Mouse (Mus musculus) retina, embryonic 14.5 days (tissue): ENCODE measurements around the gene Vmn1r183.
"Not testable (repeated sequence)": the region's sequence is repeated elsewhere in the genome, so short reads cannot be mapped to it uniquely, and the experiment has no call there.

Source experiments
- DNase-seq: peaks from one replicate; pipeline ENCODE4 v3.0.0-alpha.2; 2015; ENCODE audit warnings: low spot score

The Vmn1r183 gene

GRCm38 (mm10) chr7:24052660-24053304 is at the start of gene Vmn1r183:
TSS of gene Vmn1r183 (plus strand) at chr7:24053254.
- DNase-seq, result no peak

GRCm38 (mm10) chr7:24074424-24074823 is 21.4 kb downstream of the Vmn1r183 start:
- not testable (repeated sequence) for DNase-seq

GRCm38 (mm10) chr7:24081634-24082431 is 28.8 kb downstream of the Vmn1r183 start, which contains the start of gene Zfp180:
TSS of gene Zfp180 (plus strand) at chr7:24081924.
- DNase-seq, result peak; percentile 99

GRCm38 (mm10) chr7:24082457-24083235 is 29.6 kb downstream of the Vmn1r183 start:
- no peak for DNase-seq

GRCm38 (mm10) chr7:24086871-24087270 is 33.8 kb downstream of the Vmn1r183 start:
- DNase-seq, result no peak

GRCm38 (mm10) chr7:24087485-24088125 is 34.6 kb downstream of the Vmn1r183 start:
- no peak for DNase-seq

GRCm38 (mm10) chr7:24104403-24104802 is 51.3 kb downstream of the Vmn1r183 start:
- DNase-seq, result no peak

- DNase-seq, result no peak
Observed at GRCm38 (mm10) chr7:24105144-24105703, 52.2 kb downstream of the Vmn1r183 start.

- no peak for DNase-seq
Observed at GRCm38 (mm10) chr7:24110839-24111238, 57.8 kb downstream of the Vmn1r183 start.

GRCm38 (mm10) chr7:24111772-24112155 is 58.7 kb downstream of the Vmn1r183 start:
- DNase-seq, result no peak

GRCm38 (mm10) chr7:24112156-24112856 is 59.3 kb downstream of the Vmn1r183 start, which contains the start of gene Zfp112:
TSS of gene Zfp112 (plus strand) at chr7:24112314.
- DNase-seq, result peak; percentile 91

- peak; percentile 34 for DNase-seq
Observed at GRCm38 (mm10) chr7:24113001-24113400, 59.9 kb downstream of the Vmn1r183 start.
